Mouse (Mus musculus): ENCODE data around the gene Odaph.

DNA sequence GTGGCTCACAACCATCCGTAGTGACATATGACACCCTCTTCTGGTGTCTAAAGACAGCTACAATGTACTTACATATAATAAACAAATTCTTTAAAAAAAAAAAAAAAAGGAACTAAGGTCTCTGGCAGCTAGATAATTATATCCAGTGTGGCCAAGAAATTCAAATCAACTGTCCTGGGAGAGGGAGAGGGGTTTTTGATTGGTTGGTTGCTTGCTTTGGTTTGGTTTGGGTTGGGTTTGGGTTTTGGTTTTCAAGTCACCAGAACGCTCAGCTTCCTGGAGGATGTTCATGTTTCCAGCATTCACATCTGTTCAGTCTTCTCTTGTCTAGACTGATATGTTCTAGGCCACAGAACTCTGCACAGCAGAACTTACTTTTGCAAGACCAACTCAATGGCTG lies 5.8 kb downstream of the Odaph start:
- no peak for TF ChIP-seq CTCF (IDR thresholded peaks at IDR 0.05; ENCODE audit: insufficient read depth, low read length)
- no peak for TF ChIP-seq POLR2A (IDR thresholded peaks at IDR 0.05; ENCODE audit: borderline replicate concordance, extremely low read depth, low read depth, low read length)

Measured in lung, adult 2 months (tissue).